Mouse (Mus musculus): ENCODE measurements around the gene Csmd2.

DNA sequence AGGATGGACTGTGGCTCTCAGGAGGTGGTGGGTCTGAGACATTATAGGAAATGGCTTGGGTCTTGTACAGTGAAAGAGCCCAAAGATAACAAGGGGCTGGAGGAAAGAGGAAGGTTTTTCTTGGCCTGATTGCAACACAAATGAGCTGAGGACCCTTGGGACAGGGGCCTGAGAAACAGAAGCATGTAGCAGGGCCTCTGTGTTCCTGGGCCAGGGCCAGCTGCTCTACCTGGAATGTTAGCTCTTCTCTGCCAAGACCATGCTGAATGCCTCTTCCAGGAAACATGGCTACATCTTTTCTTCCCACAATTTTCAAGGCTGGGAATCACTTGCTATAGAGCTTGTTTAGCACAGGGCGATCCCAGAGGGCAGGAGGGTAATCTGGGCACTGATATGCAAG lies 197.1 kb downstream of the Csmd2 start:
- TF ChIP-seq CTCF (IDR thresholded peaks at IDR 0.05; ENCODE audit: low read depth, low read length) (no peak), TAL1 (conservative IDR thresholded peaks at IDR 0.05; ENCODE audit: low read depth, low read length) (no peak), POLR2AphosphoS5 (IDR thresholded peaks at IDR 0.05; ENCODE audit: insufficient replicate concordance, low read depth, low read length) (no peak), GATA1 (IDR thresholded peaks at IDR 0.05; ENCODE audit: borderline replicate concordance, low read length) (no peak)
